Mouse (Mus musculus) thymus, postnatal 36 days (tissue): Measurements from ENCODE around the gene Mn1.
A peak's percentile ranks its signal among the peaks of the same experiment; 100 is the strongest.

Experiments used
- DNase-seq, 2 experiments: peaks; one replicate each; pipeline ENCODE4 v3.0.0; 2022; ENCODE audit warnings: mixed read lengths in 2 of 2

The Mn1 gene

GRCm38 (mm10) chr5:111490599-111490998 is 73.4 kb downstream of the Mn1 start:
- no peak for DNase-seq

GRCm38 (mm10) chr5:111491485-111491884 is 74.3 kb downstream of the Mn1 start:
- DNase-seq, result no peak

- peak; percentile 36 to 60 for DNase-seq
Observed at GRCm38 (mm10) chr5:111500036-111500435, 82.9 kb downstream of the Mn1 start.

GRCm38 (mm10) chr5:111501691-111502441 is 84.7 kb downstream of the Mn1 start:
- DNase-seq, result no peak

- DNase-seq, result no peak
Observed at GRCm38 (mm10) chr5:111505241-111505640, 88.1 kb downstream of the Mn1 start.

GRCm38 (mm10) chr5:111505824-111506223 is 88.7 kb downstream of the Mn1 start:
- peak; percentile 35 to 62 for DNase-seq

- no peak for DNase-seq
Observed at GRCm38 (mm10) chr5:111506410-111506809, 89.2 kb downstream of the Mn1 start.
